Mouse (Mus musculus) liver, adult 2 months (tissue): ENCODE data around the gene Kcnh7.

Experiments
- CTCF ChIP-seq: fragments of 200-500 bp; IDR thresholded peaks from 2 replicates; pipeline ENCODE4 v1.5.1; 2011; ENCODE audit warnings: low read depth, low read length, control low read depth
- POLR2A ChIP-seq: fragments of 200-500 bp; IDR thresholded peaks from 2 replicates; pipeline ENCODE4 v1.6.1; 2011; ENCODE audit warnings: low read length, control low read depth; ENCODE audit not compliant: insufficient read depth; ENCODE audit errors: extremely low read depth

DNA sequence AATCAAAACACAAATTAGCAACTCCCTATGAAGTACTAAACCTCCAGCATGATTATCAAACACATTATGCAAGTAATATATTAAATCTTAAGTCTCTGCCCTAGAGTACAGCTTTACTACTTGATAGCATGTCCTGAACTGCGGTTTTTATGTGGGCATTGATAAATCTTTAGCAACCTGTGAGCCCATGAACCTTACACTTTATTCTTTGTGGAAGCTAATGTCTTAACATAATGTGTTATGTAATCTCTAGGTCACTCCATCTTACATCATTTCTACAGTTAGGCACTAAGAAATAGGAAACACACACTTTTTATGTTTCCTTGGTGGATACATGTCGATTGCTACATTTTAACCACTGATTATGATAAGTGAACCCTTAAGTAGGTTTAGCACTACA, 437.8 kb downstream of the Kcnh7 start:
- TF ChIP-seq POLR2A (no peak), CTCF (no peak)
